Mouse (Mus musculus) lung, adult 2 months (tissue): Measurements from ENCODE around the gene Zbtb20.

Source experiments
- CTCF ChIP-seq: fragments of 200-500 bp; IDR thresholded peaks from 2 replicates; pipeline ENCODE4 v1.5.1; 2011; ENCODE audit warnings: mild to moderate bottlenecking, low read length, control low read depth; ENCODE audit not compliant: insufficient read depth
- POLR2A ChIP-seq: fragments of 200-500 bp; IDR thresholded peaks from 2 replicates; pipeline ENCODE4 v1.6.1; 2011; ENCODE audit warnings: low read depth, mild to moderate bottlenecking, control low read depth, low read length, borderline replicate concordance; ENCODE audit errors: extremely low read depth

GRCm38 (mm10) chr16:43545261-43545660 is 669.6 kb downstream of the Zbtb20 start:
- TF ChIP-seq CTCF (no peak), POLR2A (no peak)
